Mouse (Mus musculus) layer of hippocampus, postnatal 25 days (tissue): ENCODE results near the gene Lmtk2. TPM values are rescaled to one million over a fixed set of nuclear protein-coding genes. Genes with fewer than 3 reads are reported as not detected.
A peak's percentile ranks its signal among the peaks of the same experiment; 100 is the strongest.

Experiments
- DNase-seq, 2 experiments: peaks; one replicate each; pipeline ENCODE4 v3.0.0; 2022; ENCODE audit warnings: mixed read lengths in 2 of 2, low spot score in 1 of 2; ENCODE audit errors: extremely low spot score in 1 of 2
- total RNA-seq, 2 experiments: library from RNA; stranded (reverse); gene quantifications; 2 replicates each; pipeline ENCODE4 v1.2.3; 2021

The Lmtk2 gene
- total RNA-seq, 2 experiments from 2014 or later: 92.3 to 94.2 TPM

DNA sequence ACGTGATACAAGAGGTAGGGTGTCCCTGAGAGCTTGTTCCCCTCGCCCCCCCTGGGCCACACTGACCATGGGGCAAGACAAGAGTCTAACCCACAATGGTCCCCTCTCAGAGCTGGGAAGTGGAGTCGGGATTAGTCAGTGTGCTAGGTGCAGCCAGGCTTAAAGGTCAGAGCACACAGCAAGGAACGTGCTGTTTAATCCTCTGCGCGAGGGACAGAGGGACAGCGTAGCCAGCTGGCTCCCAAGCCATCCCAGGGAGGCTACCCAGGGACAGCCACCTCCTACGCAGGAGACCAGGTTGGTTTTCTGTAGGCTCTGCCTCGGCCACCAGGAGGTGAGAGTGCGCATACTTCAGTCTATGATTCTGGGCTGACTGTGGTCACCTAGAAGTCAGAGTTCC is 104.7 kb downstream of the Lmtk2 start:
- DNase-seq: no peak

GRCm38 (mm10) chr5:144206069-144206468 is 105.8 kb downstream of the Lmtk2 start:
- DNase-seq: no peak

DNA sequence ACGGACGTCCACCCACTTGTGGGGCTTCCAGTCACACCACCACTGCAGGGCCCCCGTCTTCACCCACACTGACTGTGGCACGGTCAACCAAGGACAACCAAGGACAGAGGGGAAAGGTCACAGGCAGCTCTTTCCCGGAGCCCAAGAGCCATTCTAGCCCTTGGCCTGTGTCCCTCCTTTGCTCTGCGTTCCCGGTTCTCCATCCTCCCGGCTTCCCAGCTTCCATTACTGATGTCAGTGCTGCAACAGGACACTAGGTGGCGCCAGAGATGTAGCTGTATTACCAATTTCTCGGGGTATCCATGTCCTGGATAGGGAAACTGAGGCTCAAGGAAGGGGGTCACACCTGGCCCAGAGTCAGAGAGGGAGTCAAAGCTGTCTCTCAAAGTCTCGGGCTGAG is 107.2 kb downstream of the Lmtk2 start:
- peak; percentile 47 to 76 for DNase-seq

- DNase-seq: peak in 1 of 2 experiments; percentile 62
Measured at GRCm38 (mm10) chr5:144214453-144214852, 114.2 kb downstream of the Lmtk2 start.

DNA sequence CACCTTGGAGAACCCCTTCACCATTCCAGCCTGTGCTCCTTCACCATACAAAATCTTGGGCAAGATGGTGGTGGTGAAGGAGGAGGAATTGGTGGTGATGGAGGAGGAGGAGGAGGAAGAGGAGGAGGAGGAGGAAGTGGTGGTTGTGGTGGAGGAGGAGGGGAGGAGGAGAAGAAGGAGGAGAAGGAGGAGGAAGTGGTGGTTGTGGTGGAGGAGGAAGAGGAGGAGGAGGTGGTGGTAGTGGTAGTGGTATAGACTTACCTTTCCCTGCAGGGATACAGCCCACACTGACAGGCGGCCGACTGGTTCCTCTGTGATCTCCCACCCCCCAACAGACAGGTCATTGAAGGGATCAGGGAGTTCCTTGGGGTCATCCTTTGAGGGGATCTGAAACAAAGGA is 115.8 kb downstream of the Lmtk2 start:
- DNase-seq: no peak

- DNase-seq: no peak
Measured at GRCm38 (mm10) chr5:144218061-144218460, 117.8 kb downstream of the Lmtk2 start.

DNA sequence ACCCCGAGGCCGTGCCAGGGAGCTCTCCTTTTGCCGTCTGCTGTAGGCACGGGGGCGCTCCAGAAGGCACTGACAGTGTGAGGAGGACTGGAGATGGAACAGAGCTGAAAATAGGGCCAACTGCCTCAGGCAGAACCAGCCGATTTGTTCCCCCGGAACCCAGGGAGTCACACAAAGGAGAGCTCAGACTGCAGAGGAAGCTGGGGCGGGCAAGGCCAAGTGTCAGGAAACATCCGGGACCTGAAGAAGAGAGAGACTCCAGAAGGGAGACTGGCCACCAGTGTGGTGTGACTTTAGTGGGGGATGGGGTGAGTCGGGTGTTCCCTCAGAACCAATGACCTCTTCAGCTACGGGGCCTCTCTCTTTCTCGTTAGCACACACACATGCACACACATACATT is 119.1 kb downstream of the Lmtk2 start:
- no peak for DNase-seq

DNA sequence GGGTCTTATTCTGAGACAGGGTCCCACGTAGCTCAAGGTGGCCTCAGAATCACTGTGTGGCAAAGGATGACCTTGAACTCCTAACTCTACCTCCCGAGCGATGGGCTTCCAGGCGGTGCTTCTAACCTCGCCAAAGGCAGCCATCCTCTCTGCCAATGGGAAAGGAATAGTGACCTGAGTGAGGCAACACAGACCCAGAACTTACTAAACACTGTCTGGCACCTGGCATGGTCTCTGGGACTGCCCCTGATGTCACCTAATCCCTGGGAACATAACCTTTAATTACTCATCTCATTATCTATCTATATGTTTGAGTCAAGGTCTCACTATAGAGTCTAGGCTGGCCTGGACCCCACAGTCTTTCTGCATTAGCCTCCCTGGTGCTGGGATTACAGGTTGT is 119.7 kb downstream of the Lmtk2 start:
- no peak for DNase-seq

DNA sequence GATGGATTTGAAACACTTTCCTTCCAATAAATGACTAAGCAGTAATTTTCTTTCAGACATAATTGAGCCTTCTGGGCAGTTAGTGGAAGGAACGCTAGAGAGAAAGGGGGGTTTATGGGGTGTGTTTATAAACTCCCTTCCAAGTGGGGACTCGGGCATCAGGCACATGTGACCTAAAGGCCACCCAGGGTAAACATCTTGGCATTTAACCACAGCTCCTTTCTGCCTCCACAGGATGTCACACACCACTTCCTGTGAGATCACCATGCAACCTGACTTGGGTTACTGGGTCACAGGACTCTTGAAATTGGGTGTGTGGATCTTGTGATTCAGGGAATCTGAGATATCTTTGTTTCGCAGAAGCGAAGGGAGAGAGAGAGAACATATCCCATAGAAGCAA is 121.1 kb downstream of the Lmtk2 start:
- no peak for DNase-seq

DNA sequence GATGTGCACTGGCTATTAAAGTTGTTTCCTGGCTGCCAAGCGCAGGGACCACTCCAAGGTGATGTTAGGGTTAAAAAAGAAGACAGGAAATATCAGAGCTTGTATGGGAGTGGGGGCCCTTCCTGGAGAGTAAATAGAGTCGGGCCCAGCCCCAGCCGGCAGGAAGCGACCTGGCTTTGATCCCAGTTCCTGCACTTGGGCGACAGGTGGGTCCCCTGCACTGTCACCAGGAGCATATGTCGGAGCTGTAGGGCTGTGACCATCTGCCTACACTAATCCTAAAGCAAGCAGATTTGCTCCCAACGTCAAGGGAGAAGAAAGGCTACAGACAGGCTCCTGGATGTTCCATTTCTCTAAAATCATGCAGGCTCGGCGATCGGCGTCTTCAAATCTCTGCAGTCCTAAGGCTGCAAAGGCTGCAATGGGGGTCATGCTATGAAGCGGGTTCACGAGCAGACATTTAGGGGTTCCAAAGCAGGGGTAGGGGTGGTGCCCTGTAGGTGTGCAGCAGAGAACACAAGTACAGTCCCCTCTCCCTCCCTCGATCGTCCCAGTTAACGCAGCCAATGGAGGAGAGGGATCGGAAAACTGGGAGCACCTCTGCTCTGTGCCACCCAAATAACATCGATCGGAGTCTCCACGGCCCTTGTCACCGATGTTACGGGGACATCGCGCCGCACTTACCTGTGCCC is 122.7 kb downstream of the Lmtk2 start:
- DNase-seq: no peak

- peak; percentile 86 to 93 for DNase-seq
Measured at GRCm38 (mm10) chr5:144223503-144223862, 123.2 kb downstream of the Lmtk2 start, which contains the start of gene Tecpr1. Tecpr1 (minus strand) TSS chr5:144223615.

GRCm38 (mm10) chr5:144223899-144224816 is 123.9 kb downstream of the Lmtk2 start:
- no peak for DNase-seq

DNA sequence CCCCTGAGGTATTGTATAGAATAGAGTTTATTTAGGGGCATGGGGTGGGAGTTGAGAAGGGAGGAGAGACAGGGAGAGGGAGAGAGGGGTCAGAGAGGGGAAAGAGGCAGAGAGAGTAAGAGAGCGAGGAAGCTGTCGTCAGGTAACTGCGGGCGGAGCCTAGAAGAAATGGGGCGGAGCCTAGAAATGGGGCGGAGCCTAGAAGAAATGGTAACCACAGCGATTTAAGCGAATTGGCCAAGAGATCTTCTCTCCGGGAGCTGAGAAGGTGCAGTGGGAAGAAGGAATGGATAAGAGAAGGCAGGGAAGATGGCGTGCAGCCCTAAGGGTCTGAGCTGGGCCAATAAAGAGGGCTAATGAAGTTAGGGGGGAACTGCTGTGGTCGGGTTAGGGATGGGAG is 126.0 kb downstream of the Lmtk2 start:
- no peak for DNase-seq

GRCm38 (mm10) chr5:144230216-144230615 is 130.0 kb downstream of the Lmtk2 start:
- no peak for DNase-seq

GRCm38 (mm10) chr5:144231410-144231809 is 131.2 kb downstream of the Lmtk2 start:
- DNase-seq: no peak

DNA sequence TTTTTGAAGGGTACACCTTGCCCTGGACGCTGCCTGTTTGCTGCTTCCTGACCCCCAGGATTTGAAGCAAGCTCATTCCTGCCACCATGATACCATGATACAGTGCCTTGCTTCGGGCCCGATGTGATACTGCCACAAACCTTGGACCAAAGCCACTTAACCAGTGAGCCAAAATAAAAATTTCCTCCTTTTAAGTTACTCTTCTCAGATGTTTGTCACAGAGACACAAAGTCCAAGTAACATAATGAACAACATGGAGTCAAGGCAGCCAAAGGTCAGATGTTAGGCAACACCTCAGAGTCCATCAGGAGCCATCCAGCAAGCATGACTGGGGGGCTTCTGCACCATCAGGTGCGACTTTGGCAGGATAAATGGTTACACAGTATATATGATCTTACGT is 132.3 kb downstream of the Lmtk2 start:
- no peak for DNase-seq

DNA sequence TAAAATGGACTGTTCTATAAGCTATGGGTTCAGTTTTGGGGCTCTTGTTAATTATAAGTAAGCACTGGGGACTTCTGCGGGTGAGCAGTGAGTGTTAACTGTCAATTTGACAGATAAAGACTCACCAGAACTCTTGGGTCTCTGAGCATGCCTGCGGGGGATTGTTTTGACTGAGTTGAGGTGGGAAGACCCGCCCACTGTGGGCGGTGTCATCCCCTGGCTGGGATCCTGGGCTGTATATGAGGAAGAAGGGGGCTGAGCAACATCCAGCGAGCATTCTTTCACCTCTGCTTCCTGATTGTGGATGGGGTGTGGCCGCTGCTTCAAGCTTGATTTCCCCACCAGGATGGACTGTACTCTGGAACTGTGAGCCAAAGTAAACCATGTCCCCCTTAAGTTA is 134.0 kb downstream of the Lmtk2 start:
- DNase-seq: no peak

DNA sequence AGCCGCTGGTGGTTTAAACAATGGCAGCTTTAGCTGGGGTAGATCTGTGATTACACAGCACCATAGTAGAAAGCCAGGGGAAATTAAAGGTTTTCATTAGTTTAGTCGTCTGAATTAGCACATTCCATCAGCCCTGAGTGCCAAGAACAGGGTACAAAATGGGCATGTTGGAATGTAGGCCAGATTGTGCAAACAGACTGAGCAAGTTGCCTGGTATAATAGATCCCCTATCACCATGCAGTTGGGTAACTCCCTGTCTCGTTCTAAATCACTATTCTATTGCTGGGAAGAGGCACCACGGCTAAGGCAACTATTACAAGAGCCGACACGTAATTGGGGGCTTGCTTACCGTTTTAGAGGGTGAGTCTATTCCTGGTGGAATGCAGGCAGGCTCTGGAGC is 134.5 kb downstream of the Lmtk2 start:
- no peak for DNase-seq
